Mouse (Mus musculus): Measurements from ENCODE around the gene Cngb1.
A peak's percentile ranks its signal among the peaks of the same experiment; 100 is the strongest.

The Cngb1 gene

DNA sequence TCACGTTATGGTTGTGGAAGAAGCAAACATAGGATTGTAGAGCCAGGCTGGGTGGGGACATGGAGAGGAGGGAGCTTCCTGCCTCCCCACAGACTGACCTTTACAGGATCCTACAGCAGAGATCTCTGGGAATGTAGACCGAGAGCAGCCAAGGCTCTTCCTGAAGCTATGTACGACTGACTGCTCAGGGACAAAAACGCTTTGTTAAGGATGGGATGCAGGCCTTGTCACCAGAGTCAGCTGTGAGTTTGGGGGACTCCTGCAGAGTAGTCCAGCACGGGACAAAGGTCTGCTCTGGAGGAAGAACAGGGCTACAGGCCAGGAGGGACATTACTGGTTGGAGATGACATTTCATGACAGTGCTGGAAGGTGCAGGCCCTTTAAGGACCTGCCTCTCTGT is 18.3 kb upstream of the Cngb1 start:
- no peak for DNase-seq (ENCODE audit: inconsistent age in 2 of 2, low spot score in 1 of 2)

DNA sequence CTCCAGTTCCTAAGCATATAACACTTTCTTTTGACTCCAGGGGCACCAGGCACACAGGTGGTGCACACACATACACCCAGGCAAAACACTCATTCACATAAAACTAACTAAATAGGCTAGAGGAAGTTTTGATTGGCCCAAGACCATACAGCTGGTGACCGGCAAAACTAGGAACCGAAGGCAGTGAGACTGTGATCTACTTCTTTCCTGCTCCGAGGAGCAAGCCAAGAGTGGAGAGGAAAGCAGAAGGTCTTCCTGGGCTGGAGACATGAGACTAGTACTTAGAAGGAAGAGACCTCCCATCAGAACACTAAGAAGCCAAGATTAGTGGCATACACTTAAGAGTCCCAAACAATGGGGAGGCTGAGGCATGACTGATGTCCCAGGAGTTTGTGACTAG is 16.8 kb upstream of the Cngb1 start:
- DNase-seq (ENCODE audit: inconsistent age in 2 of 2, low spot score in 1 of 2) = no peak

- DNase-seq (ENCODE audit: inconsistent age in 2 of 2, low spot score in 1 of 2) = peak; percentile 73 to 87
Observed at GRCm38 (mm10) chr8:95320224-95321139, 14.1 kb upstream of the Cngb1 start.

DNA sequence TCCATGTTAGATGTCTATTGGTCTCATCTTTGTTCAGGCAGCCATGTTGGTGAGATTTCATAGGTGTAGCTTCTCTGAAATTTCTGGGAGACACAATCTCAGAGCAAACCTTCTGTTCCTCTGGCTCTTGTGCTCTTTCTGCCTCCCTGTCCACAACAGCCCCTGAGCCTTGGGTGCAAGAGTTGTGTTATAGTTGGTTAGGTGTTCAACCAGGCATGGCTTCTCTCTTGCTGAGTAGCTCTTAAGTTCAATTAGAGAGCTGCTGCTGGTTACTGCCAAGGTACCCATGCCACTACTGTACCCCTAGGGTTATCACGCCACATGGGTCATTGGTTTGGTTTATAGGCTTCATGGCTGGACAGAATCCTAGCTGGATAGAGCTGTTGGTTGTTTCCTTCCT is 9.0 kb upstream of the Cngb1 start:
- DNase-seq (ENCODE audit: inconsistent age in 2 of 2, low spot score in 1 of 2) = no peak

DNA sequence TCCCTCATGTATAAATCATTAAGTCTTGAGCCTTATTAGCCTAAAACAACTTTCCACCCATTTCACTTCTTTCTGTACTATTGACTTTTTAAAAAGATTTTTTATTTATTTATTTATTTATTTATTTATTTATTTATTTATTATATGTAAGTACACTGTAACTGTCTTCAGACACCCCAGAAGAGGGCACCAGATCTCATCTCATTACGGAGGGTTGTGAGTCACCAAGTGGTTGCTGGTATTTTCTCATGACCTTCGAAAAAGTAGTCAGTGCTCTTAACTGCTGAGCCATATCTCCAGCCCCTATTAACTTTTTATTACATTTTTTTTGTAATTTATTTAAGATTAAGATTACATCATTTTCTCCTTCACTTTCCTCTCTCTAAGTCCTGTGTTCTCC is 8.3 kb upstream of the Cngb1 start:
- DNase-seq (ENCODE audit: inconsistent age in 2 of 2, low spot score in 1 of 2) = peak; percentile 60 to 83

GRCm38 (mm10) chr8:95313857-95314256 is 7.5 kb upstream of the Cngb1 start:
- peak in 1 of 2 experiments; percentile 64 for DNase-seq (ENCODE audit: inconsistent age in 2 of 2, low spot score in 1 of 2)

DNA sequence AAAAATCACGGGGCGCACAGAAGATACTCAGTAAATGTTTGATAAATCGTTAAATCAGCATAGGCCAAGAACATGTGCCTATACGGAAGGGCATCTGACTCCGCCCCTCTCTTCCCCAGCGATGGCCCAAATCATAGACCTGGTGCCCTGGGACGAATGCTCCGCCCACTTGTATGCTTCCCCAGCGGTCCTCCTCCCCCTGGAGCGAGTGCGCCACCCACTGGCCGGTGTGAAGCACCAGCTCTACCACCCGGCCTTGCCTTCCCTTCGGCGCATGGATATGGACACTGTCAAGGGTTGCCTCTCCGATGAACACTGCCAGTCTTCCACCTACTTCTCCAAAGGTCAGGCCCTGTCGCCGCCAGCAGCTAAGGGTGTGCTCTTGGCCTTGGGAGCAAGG is 6.5 kb upstream of the Cngb1 start:
- DNase-seq (ENCODE audit: inconsistent age in 2 of 2, low spot score in 1 of 2) = peak; percentile 78 to 85

DNA sequence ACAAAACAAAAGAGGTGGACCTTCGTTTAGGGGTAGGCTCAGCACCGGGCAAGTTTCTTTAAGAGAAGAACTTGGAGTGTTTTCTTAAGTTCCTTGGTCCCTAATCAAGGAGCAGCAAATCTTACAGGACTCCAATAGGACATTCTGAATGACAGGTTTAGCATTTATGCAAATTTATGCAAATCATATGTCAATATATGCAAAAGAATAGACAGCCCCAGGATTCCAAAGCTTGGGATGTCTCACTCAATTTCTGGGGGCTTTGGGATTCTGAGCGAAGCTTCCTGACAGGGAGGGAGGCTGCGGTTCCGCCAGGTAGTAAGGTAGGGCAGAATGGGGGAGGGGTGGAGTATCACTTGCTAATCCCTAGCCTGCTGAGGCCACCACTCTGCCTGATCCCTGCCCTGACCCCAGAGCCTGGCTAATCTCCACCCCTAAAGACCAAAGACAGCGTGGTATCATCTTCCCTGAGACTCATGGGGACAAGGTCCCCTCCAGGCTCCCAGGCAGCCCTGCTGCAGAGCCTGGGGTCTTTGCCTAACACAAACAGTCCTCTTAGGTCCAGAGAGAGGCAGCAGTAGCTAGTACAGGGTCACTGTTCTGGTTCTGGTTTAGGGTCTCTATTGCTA is 4.1 kb upstream of the Cngb1 start, which contains the start of gene Tepp:
Tepp (plus strand) TSS at position 225 of the 629 bp plus-strand sequence.
- DNase-seq (ENCODE audit: inconsistent age in 2 of 2, low spot score in 1 of 2) = no peak

DNA sequence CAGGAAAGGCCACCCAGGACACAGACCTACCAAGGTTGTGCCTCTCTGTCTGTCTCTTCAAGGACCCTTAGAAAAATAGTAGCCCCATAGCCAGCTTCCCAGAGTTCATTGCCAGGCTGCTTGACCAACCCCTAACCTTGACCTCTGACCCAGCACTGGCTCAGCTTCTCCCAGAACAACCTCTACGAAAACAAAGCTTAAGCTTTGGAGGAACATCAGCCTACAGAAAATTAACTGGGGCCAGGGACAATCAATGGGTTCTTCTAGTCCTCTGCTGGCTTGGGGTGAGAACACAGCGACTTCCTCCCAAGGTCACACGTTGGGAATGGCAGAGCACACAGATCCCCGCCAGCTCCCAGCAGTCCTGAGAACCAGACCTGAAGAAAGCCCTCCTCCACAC is 859 bp downstream of the Cngb1 start:
- DNase-seq (ENCODE audit: inconsistent age in 2 of 2, low spot score in 1 of 2) = peak; percentile 62 to 65

DNA sequence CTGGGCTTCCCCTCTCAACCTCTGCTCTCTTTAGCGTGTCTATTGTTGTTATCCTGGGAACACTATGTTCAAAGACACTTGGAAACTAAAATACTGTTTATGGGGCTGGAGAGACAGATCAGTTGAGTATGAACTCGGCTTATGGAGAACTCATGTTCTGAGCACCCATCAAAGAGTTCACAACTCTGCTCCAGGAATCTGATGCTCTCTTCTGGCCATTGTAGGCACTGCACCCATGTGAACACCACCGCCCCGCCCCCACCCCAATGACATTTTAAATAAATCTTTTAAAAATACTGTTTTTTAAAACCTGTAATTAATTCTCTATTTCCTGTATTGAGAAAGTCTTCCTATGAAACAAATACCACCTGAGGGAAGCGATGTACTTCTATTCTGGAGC is 4.0 kb downstream of the Cngb1 start:
- DNase-seq (ENCODE audit: inconsistent age in 2 of 2, low spot score in 1 of 2) = peak in 1 of 2 experiments; percentile 73

DNA sequence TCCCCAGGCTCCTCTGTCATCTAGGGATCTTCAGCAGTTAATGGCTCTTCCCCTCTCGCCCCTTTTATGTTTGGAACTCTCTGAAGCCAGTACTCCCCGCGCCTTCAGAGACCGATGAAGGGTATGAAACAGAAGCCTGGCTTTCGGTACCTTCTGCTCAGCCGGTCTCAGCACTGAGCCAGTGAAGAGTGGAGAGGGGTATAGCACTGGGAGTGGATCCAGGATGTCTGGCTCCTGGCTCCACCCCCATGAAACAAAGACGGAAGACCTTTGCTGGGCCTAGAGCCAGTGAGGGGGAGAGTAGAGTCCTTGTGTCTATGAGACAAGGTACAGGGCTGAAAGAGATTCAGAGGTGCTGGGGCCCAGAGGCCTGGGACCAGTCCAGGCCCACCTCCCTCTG is 12.5 kb downstream of the Cngb1 start:
- DNase-seq (ENCODE audit: inconsistent age in 2 of 2, low spot score in 1 of 2) = peak in 1 of 2 experiments; percentile 59

- DNase-seq (ENCODE audit: inconsistent age in 2 of 2, low spot score in 1 of 2) = peak; percentile 78 to 89
Observed at GRCm38 (mm10) chr8:95293172-95293571, 13.2 kb downstream of the Cngb1 start.

DNA sequence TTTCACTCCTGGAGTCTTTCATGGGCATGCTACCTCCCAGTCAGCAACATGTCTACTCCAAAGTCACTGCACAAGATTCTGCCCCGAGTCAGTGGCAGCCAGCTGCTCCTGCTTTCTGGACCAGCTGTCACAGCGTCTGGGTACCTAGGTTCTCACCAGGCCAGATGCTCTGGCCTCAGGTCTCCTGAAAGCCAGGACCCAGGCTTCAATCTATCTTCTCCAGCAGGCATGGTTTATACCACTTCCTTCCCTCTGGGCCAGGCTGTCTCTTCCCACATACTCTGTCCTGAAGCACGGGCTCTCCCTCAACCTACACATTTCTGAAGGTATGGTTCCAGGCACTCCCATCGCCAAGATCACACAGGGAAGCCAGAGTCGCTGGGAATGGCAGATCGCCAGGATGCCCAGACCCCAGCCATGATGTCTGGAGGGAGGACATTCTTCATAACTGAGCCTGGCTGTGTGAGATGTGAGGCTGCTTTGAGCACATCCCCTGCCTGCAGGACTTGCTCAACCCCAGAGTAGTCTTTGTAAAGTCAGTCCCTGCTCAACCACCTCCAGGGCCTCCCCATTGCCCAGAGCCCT is 17.2 kb downstream of the Cngb1 start:
- DNase-seq (ENCODE audit: inconsistent age in 2 of 2, low spot score in 1 of 2) = no peak

GRCm38 (mm10) chr8:95281493-95281892 is 24.9 kb downstream of the Cngb1 start:
- no peak for DNase-seq (ENCODE audit: inconsistent age in 2 of 2, low spot score in 1 of 2)

DNA sequence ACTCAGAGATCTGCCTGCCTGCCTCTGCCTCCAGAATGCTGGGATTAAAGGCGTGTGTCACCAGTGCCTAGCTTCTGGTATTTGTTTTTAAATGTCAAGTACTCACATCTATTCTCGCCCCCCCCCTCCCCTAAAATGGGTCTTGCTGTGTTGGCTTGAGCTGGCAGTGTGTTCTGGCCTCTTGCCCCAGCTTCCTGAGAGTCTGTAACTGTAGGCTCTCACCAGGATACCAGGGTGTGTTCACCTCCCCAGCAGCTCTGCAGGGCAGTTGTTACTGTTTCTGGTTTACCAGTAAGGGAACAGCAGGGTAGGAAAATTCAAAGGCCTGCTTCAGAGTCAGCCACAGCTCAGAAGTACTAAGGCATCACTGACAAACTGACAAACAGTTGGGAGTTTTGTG is 33.5 kb downstream of the Cngb1 start:
- DNase-seq (ENCODE audit: inconsistent age in 2 of 2, low spot score in 1 of 2) = peak in 1 of 2 experiments; percentile 33

DNA sequence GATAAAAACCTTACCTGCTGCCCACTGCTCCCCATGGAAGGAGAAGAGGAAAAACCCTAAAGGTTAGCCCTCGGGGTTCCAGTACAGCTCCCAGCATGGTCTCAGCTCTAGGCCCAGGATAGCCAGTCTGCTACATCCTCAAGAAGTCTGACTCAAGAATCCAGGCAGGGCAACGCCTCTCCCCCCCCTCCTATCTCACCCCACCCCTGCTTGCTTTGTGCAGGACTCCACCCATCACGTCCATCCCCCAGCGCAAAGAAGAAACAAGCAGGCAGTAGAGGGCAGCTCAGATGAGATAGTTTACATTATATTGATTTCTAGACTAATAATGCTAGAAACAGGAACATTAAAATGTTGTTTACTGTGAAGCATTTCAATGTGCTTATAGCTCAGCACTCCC is 34.5 kb downstream of the Cngb1 start:
- no peak for DNase-seq (ENCODE audit: inconsistent age in 2 of 2, low spot score in 1 of 2)

GRCm38 (mm10) chr8:95270501-95270900 is 35.9 kb downstream of the Cngb1 start:
- no peak for DNase-seq (ENCODE audit: inconsistent age in 2 of 2, low spot score in 1 of 2)

GRCm38 (mm10) chr8:95262181-95262580 is 44.2 kb downstream of the Cngb1 start:
- no peak for DNase-seq (ENCODE audit: inconsistent age in 2 of 2, low spot score in 1 of 2)

- DNase-seq (ENCODE audit: inconsistent age in 2 of 2, low spot score in 1 of 2) = no peak
Observed at GRCm38 (mm10) chr8:95255611-95256010, 50.8 kb downstream of the Cngb1 start.

GRCm38 (mm10) chr8:95254564-95255434 is 51.6 kb downstream of the Cngb1 start:
- peak; percentile 94 to 99 for DNase-seq (ENCODE audit: inconsistent age in 2 of 2, low spot score in 1 of 2)

- DNase-seq (ENCODE audit: inconsistent age in 2 of 2, low spot score in 1 of 2) = no peak
Observed at GRCm38 (mm10) chr8:95252056-95252455, 54.3 kb downstream of the Cngb1 start.

Measured in adrenal gland, adult (tissue).